Mouse (Mus musculus) 3T3-L1 (cell line): ENCODE results near the gene Ahdc1.

Source experiments
- DNase-seq: peaks from one replicate; pipeline ENCODE4 v3.0.0-alpha.2; 2015; ENCODE audit warnings: low read depth, low spot score

Ahdc1 gene

GRCm38 (mm10) chr4:133016677-133017415, 5.8 kb downstream of the Ahdc1 start:
- DNase-seq, result peak; percentile 63

GRCm38 (mm10) chr4:133017597-133018262, 6.7 kb downstream of the Ahdc1 start:
- peak; percentile 49 for DNase-seq

- DNase-seq, result no peak
Measured at GRCm38 (mm10) chr4:133018263-133018798, 7.3 kb downstream of the Ahdc1 start.

GRCm38 (mm10) chr4:133020721-133021120, 9.7 kb downstream of the Ahdc1 start:
- DNase-seq, result no peak

GRCm38 (mm10) chr4:133021181-133021671, 10.2 kb downstream of the Ahdc1 start:
- no peak for DNase-seq

GRCm38 (mm10) chr4:133022217-133022616, 11.2 kb downstream of the Ahdc1 start:
- no peak for DNase-seq

GRCm38 (mm10) chr4:133022954-133023635, 12.0 kb downstream of the Ahdc1 start:
- no peak for DNase-seq

- no peak for DNase-seq
Measured at GRCm38 (mm10) chr4:133023636-133024035, 12.6 kb downstream of the Ahdc1 start.

- peak; percentile 49 for DNase-seq
Measured at GRCm38 (mm10) chr4:133024404-133024803, 13.3 kb downstream of the Ahdc1 start.

GRCm38 (mm10) chr4:133024969-133025685, 14.1 kb downstream of the Ahdc1 start:
- DNase-seq, result peak; percentile 77

- no peak for DNase-seq
Measured at GRCm38 (mm10) chr4:133026272-133026671, 15.2 kb downstream of the Ahdc1 start.

- DNase-seq, result no peak
Measured at GRCm38 (mm10) chr4:133026826-133027375, 15.8 kb downstream of the Ahdc1 start.

GRCm38 (mm10) chr4:133027721-133028120, 16.7 kb downstream of the Ahdc1 start:
- no peak for DNase-seq

GRCm38 (mm10) chr4:133028193-133028592, 17.1 kb downstream of the Ahdc1 start:
- DNase-seq, result no peak

GRCm38 (mm10) chr4:133028875-133029274, 17.8 kb downstream of the Ahdc1 start:
- no peak for DNase-seq

- DNase-seq, result no peak
Measured at GRCm38 (mm10) chr4:133032410-133033095, 21.5 kb downstream of the Ahdc1 start.

GRCm38 (mm10) chr4:133034478-133034877, 23.4 kb downstream of the Ahdc1 start:
- no peak for DNase-seq

- no peak for DNase-seq
Measured at GRCm38 (mm10) chr4:133035446-133035845, 24.4 kb downstream of the Ahdc1 start.

GRCm38 (mm10) chr4:133035946-133036345, 24.9 kb downstream of the Ahdc1 start:
- DNase-seq, result no peak

- no peak for DNase-seq
Measured at GRCm38 (mm10) chr4:133037293-133037692, 26.2 kb downstream of the Ahdc1 start.
